Mouse (Mus musculus) liver, embryonic 12.5 days (tissue): ENCODE measurements at regions not wholly inside any gene's neighbourhood (a gene's known extent, or its start where the extent isn't known, plus 50 kb on each side); places are given as distances from the start of the nearest gene placed in this dataset.

Experiments
- ATAC-seq: fragments of 200-750 bp; cut with Nextera tagmentation; 2 replicates; pipeline ENCODE4 v1.8.0; 2017; ENCODE audit warnings: moderate number of reproducible peaks, mild to moderate bottlenecking, moderate library complexity
- H3K27ac ChIP-seq: fragments of 300-500 bp; sonication (generic); 2 replicates; pipeline ENCODE4 v1.5.1; 2016; ENCODE audit warnings: mild to moderate bottlenecking
- H3K27me3 ChIP-seq: fragments of 300-500 bp; sonication (generic); replicated peaks from 2 replicates; pipeline ENCODE4 v1.6.1; 2016; ENCODE audit warnings: mild to moderate bottlenecking, moderate library complexity
- H3K36me3 ChIP-seq: fragments of 300-500 bp; sonication (generic); 2 replicates; pipeline ENCODE4 v1.6.1; 2016; ENCODE audit warnings: mild to moderate bottlenecking, moderate library complexity
- H3K4me1 ChIP-seq: fragments of 300-500 bp; sonication (generic); 2 replicates; pipeline ENCODE4 v1.6.1; 2016
- H3K4me2 ChIP-seq: fragments of 300-500 bp; sonication (generic); 2 replicates; pipeline ENCODE4 v1.6.1; 2016; ENCODE audit warnings: mild to moderate bottlenecking, moderate library complexity
- H3K4me3 ChIP-seq: fragments of 300-500 bp; sonication (generic); 2 replicates; pipeline ENCODE4 v1.5.1; 2016; ENCODE audit warnings: mild to moderate bottlenecking, moderate library complexity
- H3K9ac ChIP-seq: fragments of 300-500 bp; sonication (generic); 2 replicates; pipeline ENCODE4 v1.6.1; 2016; ENCODE audit warnings: mild to moderate bottlenecking, moderate library complexity
- H3K9me3 ChIP-seq: fragments of 300-500 bp; sonication (generic); replicated peaks from 2 replicates; pipeline ENCODE4 v1.6.1; 2016; ENCODE audit warnings: mild to moderate bottlenecking, moderate library complexity
- WGBS: fragments of 180-500 bp; shearing (Covaris S2); methylation state at CpG from one replicate; pipeline ENCODE4 v1.1.7; 2016; ENCODE audit not compliant: insufficient replicate concordance; 5-methylcytosine and 5-hydroxymethylcytosine counted together

DNA sequence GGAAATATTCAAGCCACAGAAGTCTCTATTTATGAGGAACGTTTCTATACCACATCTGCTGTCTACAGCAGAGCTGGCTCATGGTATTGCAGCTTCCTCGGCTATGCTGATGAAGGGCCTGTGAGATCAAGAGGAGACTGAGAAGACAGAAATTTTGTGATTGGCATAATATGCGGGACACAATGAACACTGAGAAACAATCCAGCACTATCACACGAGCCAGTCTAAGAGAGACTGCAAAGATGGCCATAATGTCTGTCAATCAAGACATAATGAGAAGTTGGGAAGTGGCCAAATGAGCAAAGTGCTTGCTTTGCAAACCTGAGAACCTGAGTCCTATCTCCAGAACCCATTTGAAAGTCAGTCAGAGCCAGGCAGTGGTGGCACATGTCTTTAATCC is 437.5 kb downstream of the Pdcd6ip start:
- no peaks in the 10 kb centered on the region for H3K36me3 ChIP-seq
- no peaks in the 10 kb centered on the region for H3K27me3 ChIP-seq
- 66% methylated on average over 4 of the region's 4 CpGs for WGBS
- H3K4me3 ChIP-seq: no peak overlapping the region
- H3K9me3 ChIP-seq: peaks cover 9% of the 10 kb centered on the region; the same call in 1 of the 2 replicates
- ATAC-seq: no peak
- H3K4me2 ChIP-seq: no peak overlapping the region
- no peak overlapping the region for H3K27ac ChIP-seq
- H3K9ac ChIP-seq: no peak overlapping the region
- no peaks in the 10 kb centered on the region for H3K4me1 ChIP-seq

DNA sequence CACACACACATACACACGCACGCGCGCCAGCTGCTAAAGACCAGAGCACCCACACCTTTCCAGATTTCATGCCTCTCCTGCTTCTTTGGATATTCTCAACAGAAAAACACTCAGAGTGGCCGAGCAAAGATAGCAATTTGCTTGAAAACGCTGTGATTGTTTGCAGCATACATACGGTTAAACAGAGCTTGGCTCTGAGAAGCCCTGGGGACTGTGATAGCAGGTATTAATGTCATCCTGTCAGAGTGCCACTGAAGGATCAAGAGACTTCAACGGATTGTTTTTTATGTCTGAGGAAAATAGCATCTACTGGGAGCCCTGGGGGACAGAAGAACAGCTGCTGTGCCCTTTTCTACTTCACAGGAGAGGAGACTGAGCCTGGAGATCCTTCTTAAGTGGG is 440.4 kb downstream of the Pdcd6ip start:
- Histone ChIP-seq H3K4me2 (no peak overlapping the region), H3K9me3 (peaks cover 23% of the 10 kb centered on the region; the same call in 1 of the 2 replicates), H3K4me3 (no peak overlapping the region), H3K27me3 (no peaks in the 10 kb centered on the region), H3K4me1 (no peaks in the 10 kb centered on the region), H3K9ac (no peak overlapping the region), H3K27ac (no peak overlapping the region), H3K36me3 (no peaks in the 10 kb centered on the region)
- no peak for ATAC-seq
- WGBS: 63% methylated on average over 8 of the region's 8 CpGs

DNA sequence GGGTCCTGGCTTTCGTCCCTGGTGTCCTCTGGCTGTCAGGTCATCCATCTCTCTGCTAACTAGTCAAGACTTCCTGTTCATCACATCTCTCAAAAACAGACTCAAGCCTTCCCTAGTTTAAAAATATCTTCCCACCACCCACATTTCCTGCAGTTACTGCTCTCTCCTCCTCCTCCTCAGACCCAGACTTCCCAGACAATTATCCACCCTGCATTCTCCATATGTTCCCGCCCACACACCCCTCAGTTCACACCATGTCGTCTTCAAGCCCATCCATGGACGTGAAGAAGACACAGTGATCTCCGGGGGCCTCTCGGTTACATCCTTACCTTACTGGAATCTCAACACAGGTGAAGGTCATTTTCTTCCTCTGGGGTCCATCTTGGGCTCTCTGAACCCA is 444.4 kb downstream of the Pdcd6ip start:
- 56% methylated on average over 6 of the region's 6 CpGs for WGBS
- H3K9me3 ChIP-seq: peaks cover 22% of the 10 kb centered on the region
- no peaks in the 10 kb centered on the region for H3K27me3 ChIP-seq
- H3K27ac ChIP-seq: no peak overlapping the region
- H3K9ac ChIP-seq: no peak overlapping the region
- H3K4me1 ChIP-seq: no peaks in the 10 kb centered on the region
- H3K4me2 ChIP-seq: no peak overlapping the region
- H3K36me3 ChIP-seq: no peaks in the 10 kb centered on the region
- H3K4me3 ChIP-seq: no peak overlapping the region
- no peak for ATAC-seq

DNA sequence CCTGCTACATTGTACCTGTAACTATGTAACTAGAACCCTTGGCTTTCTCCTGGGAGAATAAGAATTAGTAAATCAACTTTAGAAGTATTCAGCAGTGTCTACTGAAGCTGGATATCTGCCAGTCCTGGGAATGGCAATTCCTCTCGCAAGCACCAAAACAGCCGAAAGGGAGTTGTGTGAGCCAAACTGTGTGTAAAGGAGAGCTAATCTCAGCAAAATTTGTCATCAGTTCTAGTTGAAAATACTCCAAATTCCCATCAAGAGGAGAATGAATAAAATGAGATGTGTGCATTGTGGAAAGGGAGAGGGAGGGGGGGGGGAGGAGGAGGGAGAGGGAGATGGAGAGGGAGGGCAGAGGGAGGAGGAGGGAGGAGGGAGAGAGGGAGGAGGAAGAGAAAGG is 447.8 kb downstream of the Pdcd6ip start:
- Histone ChIP-seq H3K36me3 (no peaks in the 10 kb centered on the region), H3K27ac (no peak overlapping the region), H3K4me2 (no peak overlapping the region), H3K9ac (no peak overlapping the region), H3K4me3 (no peak overlapping the region), H3K9me3 (peaks cover 23% of the 10 kb centered on the region), H3K4me1 (no peaks in the 10 kb centered on the region), H3K27me3 (no peaks in the 10 kb centered on the region)
- no peak for ATAC-seq
- WGBS: 71% methylated on average over 2 of the region's 2 CpGs

DNA sequence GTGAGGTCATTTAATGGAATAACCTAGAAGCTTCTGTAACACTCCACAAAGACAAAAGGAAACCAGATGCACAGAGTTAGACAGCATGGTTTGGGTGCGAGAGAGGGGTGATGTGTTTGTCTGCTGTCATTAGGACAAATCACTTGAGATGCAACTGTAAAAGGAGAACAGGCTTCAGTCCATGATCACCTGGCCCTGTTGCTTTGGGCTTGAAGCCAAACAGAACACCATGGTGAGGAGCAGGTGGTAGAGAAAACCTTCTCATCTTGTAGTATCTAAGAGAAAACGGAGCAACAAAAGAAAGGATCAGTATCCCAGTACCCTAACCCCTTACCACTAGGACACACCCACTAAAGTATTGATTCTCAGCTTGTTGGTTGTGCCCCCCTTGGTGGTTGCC is 449.5 kb downstream of the Pdcd6ip start:
- H3K9me3 ChIP-seq: peaks cover 13% of the 10 kb centered on the region
- no peaks in the 10 kb centered on the region for H3K27me3 ChIP-seq
- no peak overlapping the region for H3K4me3 ChIP-seq
- no peak overlapping the region for H3K9ac ChIP-seq
- no peaks in the 10 kb centered on the region for H3K36me3 ChIP-seq
- WGBS: 56% methylated on average over 2 of the region's 2 CpGs
- H3K4me2 ChIP-seq: no peak overlapping the region
- no peak for ATAC-seq
- no peaks in the 10 kb centered on the region for H3K4me1 ChIP-seq
- H3K27ac ChIP-seq: no peak overlapping the region

DNA sequence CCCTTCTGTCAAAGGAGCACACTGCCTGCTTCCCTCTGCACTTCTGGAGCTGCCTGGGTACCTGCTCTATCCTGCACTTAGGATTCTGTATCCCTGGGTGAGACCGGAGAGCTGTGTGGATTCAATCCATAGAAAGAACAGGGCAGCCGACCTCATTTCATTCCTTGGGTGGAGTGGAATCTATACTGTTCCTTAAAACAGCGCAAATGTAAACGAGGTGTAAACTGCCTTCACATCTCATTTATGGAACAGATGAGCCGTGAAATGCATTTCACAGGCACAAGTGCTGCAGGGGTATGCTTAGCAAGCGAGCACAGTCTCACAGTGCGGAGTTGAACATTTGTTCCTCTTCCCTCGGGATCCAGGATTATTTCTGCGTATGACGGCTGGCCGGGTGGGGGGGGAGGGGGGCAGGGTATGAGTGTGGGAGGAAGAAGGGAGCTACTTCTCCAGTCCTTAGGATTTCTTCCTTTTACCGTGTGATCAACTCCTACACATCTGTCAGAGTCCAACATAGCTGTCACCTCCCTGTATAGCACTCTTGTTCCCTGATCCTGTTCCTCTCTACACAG is 459.3 kb downstream of the Pdcd6ip start:
- H3K4me1 ChIP-seq: no peaks in the 10 kb centered on the region
- ATAC-seq: no peak
- no peak overlapping the region for H3K4me2 ChIP-seq
- no peak overlapping the region for H3K27ac ChIP-seq
- peaks cover 13% of the 10 kb centered on the region for H3K9me3 ChIP-seq
- 69% methylated on average over 12 of the region's 12 CpGs for WGBS
- H3K36me3 ChIP-seq: no peaks in the 10 kb centered on the region
- H3K9ac ChIP-seq: no peak overlapping the region
- H3K27me3 ChIP-seq: no peaks in the 10 kb centered on the region
- no peak overlapping the region for H3K4me3 ChIP-seq

DNA sequence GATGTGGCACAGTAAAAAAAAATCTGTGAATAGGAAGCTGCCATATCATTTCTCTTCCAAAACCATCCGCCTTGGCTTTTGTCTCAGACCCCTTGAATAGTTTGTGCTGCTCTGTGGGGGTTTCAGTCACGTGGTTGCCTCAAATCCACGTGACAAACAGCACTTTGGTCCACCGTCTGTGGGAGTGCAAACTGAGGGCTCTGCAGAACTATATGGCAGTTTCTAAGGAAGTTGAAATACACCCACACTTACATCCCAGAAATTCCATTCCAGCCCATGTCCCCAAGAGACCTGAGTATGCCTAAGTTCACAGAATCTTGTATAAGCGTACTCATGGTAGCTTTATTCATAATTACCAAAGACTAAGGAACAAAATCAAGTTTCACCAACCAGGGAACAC is 460.1 kb downstream of the Pdcd6ip start:
- no peak overlapping the region for H3K9ac ChIP-seq
- H3K4me2 ChIP-seq: no peak overlapping the region
- no peak overlapping the region for H3K27ac ChIP-seq
- no peaks in the 10 kb centered on the region for H3K27me3 ChIP-seq
- H3K9me3 ChIP-seq: peaks cover 13% of the 10 kb centered on the region
- WGBS: 42% methylated on average over 5 of the region's 5 CpGs
- no peaks in the 10 kb centered on the region for H3K36me3 ChIP-seq
- ATAC-seq: no peak
- no peaks in the 10 kb centered on the region for H3K4me1 ChIP-seq
- H3K4me3 ChIP-seq: no peak overlapping the region

DNA sequence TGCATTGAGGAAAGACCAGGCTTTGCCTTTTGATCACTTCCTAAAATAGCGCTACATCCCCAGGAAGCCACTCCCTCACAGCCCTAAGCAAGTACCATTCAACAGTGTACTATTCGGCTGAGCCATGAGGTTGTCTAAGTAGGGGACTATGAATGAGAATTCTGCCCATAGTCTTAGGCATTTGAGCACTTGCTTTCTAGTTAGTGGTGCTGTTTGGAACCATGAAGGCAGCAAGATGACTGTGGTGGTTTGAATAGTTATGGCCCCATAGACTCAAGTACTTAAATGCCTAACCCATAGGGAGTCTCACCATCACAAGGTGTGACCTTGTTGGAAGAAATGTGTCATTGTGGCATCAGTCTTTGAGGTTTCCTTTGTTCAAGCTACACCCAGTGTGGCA is 464.2 kb downstream of the Pdcd6ip start:
- WGBS: 61% methylated on average over 2 of the region's 2 CpGs
- no peak for ATAC-seq
- Histone ChIP-seq H3K27ac (no peak overlapping the region), H3K4me1 (no peaks in the 10 kb centered on the region), H3K9ac (no peak overlapping the region), H3K4me3 (no peak overlapping the region), H3K9me3 (peaks cover 12% of the 10 kb centered on the region; the same call in 1 of the 2 replicates), H3K4me2 (no peak overlapping the region), H3K36me3 (no peaks in the 10 kb centered on the region), H3K27me3 (no peaks in the 10 kb centered on the region)

DNA sequence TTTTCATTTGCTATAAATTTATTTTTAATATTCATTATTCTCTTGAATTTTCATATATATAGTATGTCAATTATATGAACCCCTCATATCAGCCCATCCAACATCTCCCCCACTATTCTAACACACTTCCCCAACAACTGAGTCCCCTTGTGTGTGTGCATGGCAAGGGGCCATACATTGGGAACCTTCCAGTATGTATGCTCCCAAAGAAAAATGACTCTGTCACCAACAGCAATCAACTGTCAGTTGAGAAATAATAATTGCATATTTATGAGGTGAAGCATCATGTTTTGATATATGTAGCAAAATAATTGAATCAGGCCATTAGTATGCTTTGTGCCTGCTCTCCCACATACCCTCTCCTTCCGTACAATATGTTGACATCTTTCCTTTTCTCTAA is 474.7 kb downstream of the Pdcd6ip start:
- Histone ChIP-seq H3K9ac (no peak overlapping the region), H3K4me2 (no peak overlapping the region), H3K27me3 (no peaks in the 10 kb centered on the region), H3K4me1 (no peaks in the 10 kb centered on the region), H3K4me3 (no peak overlapping the region), H3K36me3 (no peaks in the 10 kb centered on the region), H3K27ac (no peak overlapping the region), H3K9me3 (0 out of 2 replicates have a peak, but pooled peaks cover 3% of the 10 kb centered on the region)
- no peak for ATAC-seq
- WGBS: 65% methylated on average over 1 of the region's 1 CpGs

DNA sequence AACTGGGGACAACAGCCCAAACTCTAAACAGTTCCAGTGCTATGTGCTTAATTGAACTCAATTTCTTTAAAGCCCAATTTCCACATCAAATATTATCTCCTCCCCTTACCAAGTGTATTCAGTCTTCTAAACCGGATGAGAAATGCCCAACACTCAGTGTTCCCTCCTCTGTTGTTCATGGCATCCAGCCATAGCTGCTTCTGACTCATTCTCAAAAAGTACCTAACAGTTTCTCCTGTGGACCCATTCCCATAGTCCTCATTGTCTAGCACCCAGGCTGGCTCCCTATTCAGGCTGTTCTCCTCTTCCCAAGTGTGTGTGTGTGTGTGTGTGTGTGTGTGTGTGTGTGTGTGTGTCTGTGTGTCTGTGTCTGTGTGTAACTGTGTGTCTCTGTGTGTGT is 478.7 kb downstream of the Pdcd6ip start:
- H3K36me3 ChIP-seq: no peaks in the 10 kb centered on the region
- no peak overlapping the region for H3K27ac ChIP-seq
- H3K4me2 ChIP-seq: no peak overlapping the region
- no peak overlapping the region for H3K9ac ChIP-seq
- H3K4me1 ChIP-seq: no peaks in the 10 kb centered on the region
- ATAC-seq: no peak
- no peaks in the 10 kb centered on the region for H3K27me3 ChIP-seq
- WGBS: 59% methylated on average over 1 of the region's 1 CpGs
- H3K4me3 ChIP-seq: no peak overlapping the region
- H3K9me3 ChIP-seq: peaks cover 9% of the 10 kb centered on the region; the same call in 1 of the 2 replicates

DNA sequence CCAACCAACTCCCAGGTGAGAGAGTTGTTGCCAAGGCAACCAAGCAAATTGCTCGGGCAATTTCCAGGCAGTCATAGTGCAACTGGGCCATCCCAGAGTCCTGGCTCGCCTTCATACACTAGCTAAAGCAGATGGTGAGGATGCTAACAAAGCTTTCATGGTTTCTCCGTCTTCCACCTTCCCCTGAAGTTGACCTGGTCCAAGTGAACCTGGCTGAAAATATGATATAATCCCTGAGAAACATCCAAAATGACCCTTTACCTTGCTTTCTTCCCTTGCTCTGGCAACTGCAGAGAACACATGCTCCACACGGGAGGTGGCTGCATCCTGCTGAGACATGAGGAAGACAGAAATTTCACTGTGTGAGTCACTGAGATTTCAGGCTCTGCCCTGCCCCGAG is 494.1 kb downstream of the Pdcd6ip start:
- H3K4me2 ChIP-seq: no peak overlapping the region
- H3K9ac ChIP-seq: no peak overlapping the region
- H3K36me3 ChIP-seq: no peaks in the 10 kb centered on the region
- no peaks in the 10 kb centered on the region for H3K4me1 ChIP-seq
- 51% methylated on average over 5 of the region's 5 CpGs for WGBS
- H3K27ac ChIP-seq: no peak overlapping the region
- H3K27me3 ChIP-seq: no peaks in the 10 kb centered on the region
- 0 out of 2 replicates have a peak, but pooled peaks cover 19% of the 10 kb centered on the region for H3K9me3 ChIP-seq
- H3K4me3 ChIP-seq: no peak overlapping the region
- ATAC-seq: no peak

DNA sequence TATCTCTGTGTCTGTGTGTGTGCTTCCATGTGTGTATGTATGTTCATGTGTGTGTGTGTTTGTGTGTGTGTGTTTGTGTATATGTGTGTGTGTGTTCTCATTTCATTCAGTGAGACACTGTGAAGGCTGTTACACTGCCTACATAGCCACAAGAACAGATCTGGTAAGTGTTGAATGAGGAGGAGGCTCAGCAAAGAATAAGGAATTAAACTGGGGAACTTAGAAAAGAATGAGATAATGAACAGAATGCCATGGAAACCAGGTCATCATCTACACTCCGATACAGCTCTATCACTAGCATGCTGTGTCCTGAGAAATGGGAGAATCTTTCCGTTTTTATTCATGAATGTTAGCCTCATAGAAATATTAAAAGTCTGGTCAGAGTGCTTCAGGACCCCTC is 495.7 kb downstream of the Pdcd6ip start:
- no peak overlapping the region for H3K4me2 ChIP-seq
- 0 out of 2 replicates have a peak, but pooled peaks cover 24% of the 10 kb centered on the region for H3K9me3 ChIP-seq
- no peak for ATAC-seq
- no peak overlapping the region for H3K27ac ChIP-seq
- H3K9ac ChIP-seq: no peak overlapping the region
- WGBS: 74% methylated on average over 2 of the region's 2 CpGs
- no peaks in the 10 kb centered on the region for H3K27me3 ChIP-seq
- H3K4me3 ChIP-seq: no peak overlapping the region
- no peaks in the 10 kb centered on the region for H3K36me3 ChIP-seq
- H3K4me1 ChIP-seq: no peaks in the 10 kb centered on the region

DNA sequence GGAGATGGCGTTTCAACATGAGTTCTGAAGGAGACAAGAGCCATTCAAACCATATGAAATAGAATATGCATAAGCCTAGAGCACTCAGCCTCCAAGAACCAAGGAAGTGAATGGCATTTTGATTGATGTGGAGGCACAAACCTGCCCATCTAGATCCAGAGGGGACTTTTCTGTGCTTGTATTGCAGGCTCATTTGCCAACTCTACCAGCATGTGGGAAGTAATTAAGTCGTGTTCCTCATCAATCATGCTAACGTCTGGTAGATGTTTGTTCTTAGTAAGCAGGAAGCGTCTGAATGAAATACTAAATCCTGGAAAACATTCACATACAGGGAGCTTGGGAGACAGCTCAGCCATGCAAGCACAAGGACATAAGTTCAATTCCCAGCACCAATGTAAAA is 499.9 kb downstream of the Pdcd6ip start:
- WGBS: 57% methylated on average over 4 of the region's 4 CpGs
- Histone ChIP-seq H3K27me3 (no peaks in the 10 kb centered on the region), H3K4me1 (no peaks in the 10 kb centered on the region), H3K36me3 (no peaks in the 10 kb centered on the region), H3K4me3 (no peak overlapping the region), H3K9ac (no peak overlapping the region), H3K4me2 (no peak overlapping the region), H3K27ac (no peak overlapping the region), H3K9me3 (0 out of 2 replicates have a peak, but pooled peaks cover 13% of the 10 kb centered on the region)
- no peak for ATAC-seq
